Mouse (Mus musculus) right cerebral cortex, postnatal 14 days (tissue): ENCODE measurements around the gene Rln3.

ENCODE experiments used
- DNase-seq: peaks from one replicate; pipeline ENCODE4 v3.0.0; 2022

Gene Rln3

DNA sequence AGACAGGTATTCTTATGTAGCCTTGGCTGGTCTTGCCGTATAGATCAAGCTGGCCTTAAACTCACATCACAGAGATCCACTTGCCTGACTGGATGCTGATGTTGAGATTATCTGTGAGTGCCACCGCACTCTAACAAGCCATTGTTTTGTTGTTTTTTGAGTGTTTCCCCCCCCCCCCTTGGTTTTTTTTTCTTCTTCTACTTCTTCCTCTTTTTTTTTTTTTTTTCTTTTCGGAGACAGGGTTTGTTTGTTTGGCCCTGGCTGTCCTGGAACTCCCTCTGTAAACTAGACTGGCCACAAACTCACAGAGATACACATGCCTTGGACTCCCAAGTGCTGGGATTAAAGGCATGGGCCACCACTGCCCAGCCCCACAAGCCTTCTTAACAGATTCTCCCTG is 50.8 kb downstream of the Rln3 start:
- no peak for DNase-seq
